Mouse (Mus musculus) lung, adult 2 months (tissue): ENCODE measurements around the gene Asz1.
A peak's percentile ranks its signal among the peaks of the same experiment; 100 is the strongest.

Experiments
- CTCF ChIP-seq: fragments of 200-500 bp; IDR thresholded peaks from 2 replicates; pipeline ENCODE4 v1.5.1; 2011; ENCODE audit warnings: mild to moderate bottlenecking, low read length, control low read depth; ENCODE audit not compliant: insufficient read depth
- POLR2A ChIP-seq: fragments of 200-500 bp; IDR thresholded peaks from 2 replicates; pipeline ENCODE4 v1.6.1; 2011; ENCODE audit warnings: low read depth, mild to moderate bottlenecking, control low read depth, low read length, borderline replicate concordance; ENCODE audit errors: extremely low read depth

- TF ChIP-seq CTCF, result no peak
- TF ChIP-seq POLR2A, result peak; percentile 12; the same call in 1 of the 2 replicates
Observed at GRCm38 (mm10) chr6:18031509-18032010, 77.3 kb downstream of the Asz1 start.
